Mouse (Mus musculus) brain, adult 2 months (tissue): ENCODE results near the gene Zbed4.
"Not testable (repeated sequence)": the region's sequence is repeated elsewhere in the genome, so short reads cannot be mapped to it uniquely, and the experiment has no call there.

Experiments used
- DNase-seq: peaks from one replicate; pipeline ENCODE4 v3.0.0; 2011; ENCODE audit warnings: low read depth, low spot score

The Zbed4 gene

GRCm38 (mm10) chr15:88751564-88752402 lies at the start of gene Zbed4:
TSS of gene Zbed4 (plus strand) at chr15:88751660.
- peak; percentile 45 for DNase-seq

GRCm38 (mm10) chr15:88702501-88702900 lies 49.0 kb upstream of the Zbed4 start:
- DNase-seq, result peak; percentile 71

- no peak for DNase-seq
These were observed 47.2 kb upstream of the Zbed4 start for GRCm38 (mm10) chr15:88704284-88704683.

GRCm38 (mm10) chr15:88706320-88706719 lies 45.1 kb upstream of the Zbed4 start:
- DNase-seq, result no peak

- not testable (repeated sequence) for DNase-seq
These were observed 44.5 kb upstream of the Zbed4 start for GRCm38 (mm10) chr15:88706987-88707386.

- no peak for DNase-seq
These were observed 43.3 kb upstream of the Zbed4 start for GRCm38 (mm10) chr15:88708204-88708603.

GRCm38 (mm10) chr15:88708657-88709511 lies 42.6 kb upstream of the Zbed4 start:
- DNase-seq, result no peak

GRCm38 (mm10) chr15:88709878-88710277 lies 41.6 kb upstream of the Zbed4 start:
- DNase-seq, result no peak

GRCm38 (mm10) chr15:88712501-88712900 lies 39.0 kb upstream of the Zbed4 start:
- DNase-seq, result no peak

GRCm38 (mm10) chr15:88714021-88714589 lies 37.4 kb upstream of the Zbed4 start:
- DNase-seq, result peak; percentile 59

GRCm38 (mm10) chr15:88716350-88716749 lies 35.1 kb upstream of the Zbed4 start:
- peak; percentile 56 for DNase-seq

GRCm38 (mm10) chr15:88717239-88717638 lies 34.2 kb upstream of the Zbed4 start:
- peak; percentile 37 for DNase-seq

- no peak for DNase-seq
These were observed 28.3 kb upstream of the Zbed4 start for GRCm38 (mm10) chr15:88723205-88723604.

GRCm38 (mm10) chr15:88724311-88724710 lies 27.1 kb upstream of the Zbed4 start:
- peak; percentile 91 for DNase-seq

- DNase-seq, result peak; percentile 57
These were observed 26.4 kb upstream of the Zbed4 start for GRCm38 (mm10) chr15:88725036-88725435.

- DNase-seq, result no peak
These were observed 24.3 kb upstream of the Zbed4 start for GRCm38 (mm10) chr15:88727204-88727603.

GRCm38 (mm10) chr15:88730717-88731116 lies 20.7 kb upstream of the Zbed4 start:
- DNase-seq, result no peak

- DNase-seq, result no peak
These were observed 18.9 kb upstream of the Zbed4 start for GRCm38 (mm10) chr15:88732405-88733020.

- DNase-seq, result peak; percentile 81
These were observed 18.3 kb upstream of the Zbed4 start for GRCm38 (mm10) chr15:88733041-88733751.

GRCm38 (mm10) chr15:88733834-88734571 lies 17.5 kb upstream of the Zbed4 start, which contains the start of gene Brd1:
TSS of gene Brd1 (minus strand) at chr15:88734233.
- peak; percentile 92 for DNase-seq
